Mouse (Mus musculus): ENCODE results near the gene Arhgap27. TPM values are rescaled to one million over a fixed set of nuclear protein-coding genes. Genes with fewer than 3 reads are reported as not detected.
"Not testable (repeated sequence)": the region's sequence is repeated elsewhere in the genome, so short reads cannot be mapped to it uniquely, and the experiment has no call there.

The Arhgap27 gene
- total and polyA plus RNA-seq, 3 experiments: 11.8 to 30.9 (median 26.1) TPM

GRCm38 (mm10) chr11:103407136-103407535 lies 43.6 kb upstream of the Arhgap27 start:
- Histone ChIP-seq H3K36me3 (replicated peaks in 1 of 2; ENCODE audit: control insufficient read depth in 1 of 2, insufficient read depth in 1 of 2, low read length in 1 of 2) (peaks cover 37 to 76% of the 10 kb centered on the region in 2 experiments), H3K79me2 (replicated peaks; ENCODE audit: control insufficient read depth, extremely low read depth, insufficient read depth, poor library complexity, severe bottlenecking) (peaks cover 33% of the 10 kb centered on the region), H3K4me1 (ENCODE audit: control insufficient read depth in 1 of 2, insufficient read depth in 2 of 2) (peaks cover 7 to 61% of the 10 kb centered on the region in 2 experiments)
- H3K27ac ChIP-seq (ENCODE audit: insufficient read depth, low read depth); H3K9me3 ChIP-seq (replicated peaks; ENCODE audit: low read length); in situ Hi-C loops (cut with MboI; ENCODE audit: low pct_ligation_motif_present, low pct_unique_long_range_greater_than_20kb, low sequenced_read_pairs); DNase-seq (ENCODE audit: extremely low read depth); dilution Hi-C loops (cut with MboI; ENCODE audit: extremely low pct_ligation_motif_present, extremely low pct_unique_long_range_greater_than_20kb, low sequenced_read_pairs); H3K4me3 ChIP-seq (replicated peaks in 1 of 3; ENCODE audit: low read depth in 2 of 3, low read length in 2 of 3, poor library complexity in 1 of 3); H3K27me3 ChIP-seq (replicated peaks); H3K9ac ChIP-seq (ENCODE audit: insufficient read depth, low read depth); H3K4me2 ChIP-seq (ENCODE audit: insufficient read depth, low read depth, poor library complexity, severe bottlenecking): not testable (repeated sequence)

GRCm38 (mm10) chr11:103406551-103406950 lies 43.1 kb upstream of the Arhgap27 start:
- Histone ChIP-seq H3K27me3 (replicated peaks) (no peaks in the 10 kb centered on the region), H3K9ac (ENCODE audit: insufficient read depth, low read depth) (no peak overlapping the region), H3K79me2 (replicated peaks; ENCODE audit: control insufficient read depth, extremely low read depth, insufficient read depth, poor library complexity, severe bottlenecking) (peaks cover 27% of the 10 kb centered on the region), H3K36me3 (replicated peaks in 1 of 2; ENCODE audit: control insufficient read depth in 1 of 2, insufficient read depth in 1 of 2, low read length in 1 of 2) (peaks cover 40 to 81% of the 10 kb centered on the region in 2 experiments), H3K27ac (ENCODE audit: insufficient read depth, low read depth) (no peak overlapping the region), H3K4me3 (replicated peaks in 1 of 3; ENCODE audit: low read depth in 2 of 3, low read length in 2 of 3, poor library complexity in 1 of 3) (no peak overlapping the region), H3K9me3 (replicated peaks; ENCODE audit: low read length) (no peaks in the 10 kb centered on the region), H3K4me1 (ENCODE audit: control insufficient read depth in 1 of 2, insufficient read depth in 2 of 2) (peaks cover 7 to 62% of the 10 kb centered on the region in 2 experiments), H3K4me2 (ENCODE audit: insufficient read depth, low read depth, poor library complexity, severe bottlenecking) (no peak overlapping the region)
- no peak for DNase-seq (ENCODE audit: extremely low read depth)
- TF ChIP-seq ELF1 (IDR thresholded peaks at IDR 0.05; ENCODE audit: low read depth, low read length): no peak
- no peak for TF ChIP-seq JUND (conservative IDR thresholded peaks at IDR 0.05; ENCODE audit: low read depth, low read length)
- TF ChIP-seq UBTF (IDR thresholded peaks at IDR 0.05; ENCODE audit: low read depth, low read length): no peak
- no peak for TF ChIP-seq CHD1 (IDR thresholded peaks at IDR 0.05; ENCODE audit: low read depth, low read length)
- no peak for TF ChIP-seq MAFK (IDR thresholded peaks at IDR 0.05; ENCODE audit: insufficient replicate concordance, low read length)
- TF ChIP-seq MAX (IDR thresholded peaks at IDR 0.05; ENCODE audit: low read length): no peak
- TF ChIP-seq POLR2AphosphoS2 (IDR thresholded peaks at IDR 0.05; ENCODE audit: low read depth, low read length): no peak
- dilution Hi-C loops (cut with MboI; ENCODE audit: extremely low pct_ligation_motif_present, extremely low pct_unique_long_range_greater_than_20kb, low sequenced_read_pairs): no loop called here
- in situ Hi-C loops (cut with MboI; ENCODE audit: low pct_ligation_motif_present, low pct_unique_long_range_greater_than_20kb, low sequenced_read_pairs): no loop called here

- in situ Hi-C loops (cut with MboI; ENCODE audit: low pct_ligation_motif_present, low pct_unique_long_range_greater_than_20kb, low sequenced_read_pairs): no loop called here
Measured at GRCm38 (mm10) chr11:103405814-103406213, 42.3 kb upstream of the Arhgap27 start.

More at GRCm38 (mm10) chr11:103405814-103406213, 42.3 kb upstream of the Arhgap27 start:
- Histone ChIP-seq H3K9me3 (replicated peaks; ENCODE audit: low read length) (no peaks in the 10 kb centered on the region), H3K79me2 (replicated peaks; ENCODE audit: control insufficient read depth, extremely low read depth, insufficient read depth, poor library complexity, severe bottlenecking) (peaks cover 19% of the 10 kb centered on the region; the same call in 1 of the 2 replicates), H3K27me3 (replicated peaks) (no peaks in the 10 kb centered on the region), H3K36me3 (replicated peaks in 1 of 2; ENCODE audit: control insufficient read depth in 1 of 2, insufficient read depth in 1 of 2, low read length in 1 of 2) (peaks cover 43 to 83% of the 10 kb centered on the region in 2 experiments), H3K4me1 (ENCODE audit: control insufficient read depth in 1 of 2, insufficient read depth in 2 of 2) (peaks cover 2 to 57% of the 10 kb centered on the region in 2 experiments), H3K4me3 (replicated peaks in 1 of 3; ENCODE audit: low read depth in 2 of 3, low read length in 2 of 3, poor library complexity in 1 of 3) (no peak overlapping the region), H3K9ac (ENCODE audit: insufficient read depth, low read depth) (no peak overlapping the region), H3K27ac (ENCODE audit: insufficient read depth, low read depth) (no peak overlapping the region), H3K4me2 (ENCODE audit: insufficient read depth, low read depth, poor library complexity, severe bottlenecking) (no peak overlapping the region)
- no peak for DNase-seq (ENCODE audit: extremely low read depth)
- dilution Hi-C loops (cut with MboI; ENCODE audit: extremely low pct_ligation_motif_present, extremely low pct_unique_long_range_greater_than_20kb, low sequenced_read_pairs): no loop called here
- no peak for TF ChIP-seq USF2 (conservative IDR thresholded peaks at IDR 0.05; ENCODE audit: low read depth, low read length)
- no peak for TF ChIP-seq UBTF (IDR thresholded peaks at IDR 0.05; ENCODE audit: low read depth, low read length)
